Mouse (Mus musculus) ES-E14 (cell line): ENCODE measurements at regions not wholly inside any gene's neighbourhood (a gene's known extent, or its start where the extent isn't known, plus 50 kb on each side); places are given as distances from the start of the nearest gene placed in this dataset.

Experiments
- HCFC1 ChIP-seq: IDR thresholded peaks from 2 replicates; pipeline ENCODE4 v1.6.1; 2012; ENCODE audit warnings: low read length, inconsistent platforms, borderline replicate concordance; ENCODE audit not compliant: insufficient read depth
- MAFK ChIP-seq: IDR thresholded peaks from 2 replicates; pipeline ENCODE4 v1.6.1; 2014; ENCODE audit warnings: mild to moderate bottlenecking, low read depth, low read length, inconsistent platforms; ENCODE audit not compliant: insufficient read depth
- ZC3H11A ChIP-seq: IDR thresholded peaks from 2 replicates; pipeline ENCODE4 v1.6.1; 2012; ENCODE audit warnings: low read depth, mild to moderate bottlenecking, inconsistent platforms, low read length, borderline replicate concordance
- ZNF384 ChIP-seq: IDR thresholded peaks from 2 replicates; pipeline ENCODE4 v1.6.1; 2012; ENCODE audit warnings: low read depth, low read length, inconsistent platforms

DNA sequence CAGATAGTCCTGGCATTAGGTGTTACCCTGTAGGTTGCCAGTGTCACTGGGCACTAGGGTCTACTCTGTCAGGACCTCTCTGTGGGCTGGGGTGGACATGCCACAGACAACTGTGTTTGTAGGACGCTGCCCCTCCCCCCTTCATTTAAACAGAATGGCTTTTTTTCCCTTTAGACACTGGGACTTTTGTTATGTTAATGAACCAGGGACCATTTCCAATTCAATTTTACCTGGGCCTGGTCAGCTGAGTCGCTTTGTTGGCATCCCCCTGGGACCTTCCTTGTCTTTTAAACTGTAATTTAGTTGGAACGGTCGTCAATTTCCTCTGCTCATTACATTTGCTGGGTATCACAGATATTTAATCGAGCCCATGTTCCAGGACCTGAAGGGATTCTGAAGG lies 210.6 kb downstream of the Tex29 start:
- TF ChIP-seq MAFK (no peak), HCFC1 (no peak), ZC3H11A (no peak), ZNF384 (peak; percentile 74)
